Mouse (Mus musculus) skeletal muscle tissue, adult 2 months (tissue): ENCODE measurements around the gene Zbtb3.

Experiments used
- DNase-seq: peaks from one replicate; pipeline ENCODE4 v3.0.0-alpha.2; 2012; ENCODE audit warnings: low read depth, low spot score

Zbtb3 gene

GRCm38 (mm10) chr19:8839908-8840791 lies 37.8 kb downstream of the Zbtb3 start:
- peak; percentile 54 for DNase-seq

- DNase-seq, result no peak
Measured at GRCm38 (mm10) chr19:8841012-8841411, 38.7 kb downstream of the Zbtb3 start.

GRCm38 (mm10) chr19:8842961-8843360 lies 40.6 kb downstream of the Zbtb3 start:
- no peak for DNase-seq

- DNase-seq, result peak; percentile 56
Measured at GRCm38 (mm10) chr19:8844371-8845129, 42.2 kb downstream of the Zbtb3 start.

GRCm38 (mm10) chr19:8848356-8848755 lies 46.0 kb downstream of the Zbtb3 start:
- no peak for DNase-seq

- DNase-seq, result peak; percentile 89
Measured at GRCm38 (mm10) chr19:8850402-8850901, 48.1 kb downstream of the Zbtb3 start, which contains the start of gene Lrrn4cl. Gene Lrrn4cl (plus strand): TSS chr19:8850768.

- DNase-seq, result no peak
Measured at GRCm38 (mm10) chr19:8851639-8852038, 49.3 kb downstream of the Zbtb3 start.

GRCm38 (mm10) chr19:8852236-8852928 lies 50.0 kb downstream of the Zbtb3 start:
- DNase-seq, result peak; percentile 59

GRCm38 (mm10) chr19:8853117-8853516 lies 50.8 kb downstream of the Zbtb3 start:
- no peak for DNase-seq
